Mouse (Mus musculus) midbrain, postnatal 0 days (tissue): Measurements from ENCODE around the gene 1500009L16Rik. TPM values are rescaled to one million over a fixed set of nuclear protein-coding genes. Genes with fewer than 3 reads are reported as not detected.
A peak's percentile ranks its signal among the peaks of the same experiment; 100 is the strongest.

ENCODE experiments used
- ATAC-seq: fragments of 200-750 bp; cut with Nextera tagmentation; 2 replicates; pipeline ENCODE4 v1.8.0; 2017; ENCODE audit warnings: moderate number of reproducible peaks, mild to moderate bottlenecking, moderate TSS enrichment, moderate library complexity; ENCODE audit not compliant: low FRiP score
- DNase-seq: peaks from one replicate; pipeline ENCODE4 v3.0.0-alpha.2; 2015; ENCODE audit warnings: low spot score
- H3K27ac ChIP-seq: fragments of 300-500 bp; sonication (generic); 2 replicates; pipeline ENCODE4 v1.5.1; 2014; ENCODE audit warnings: low read depth, mild to moderate bottlenecking, low read length, mixed read lengths
- H3K27me3 ChIP-seq: fragments of 300-500 bp; sonication (generic); 2 replicates; pipeline ENCODE4 v1.6.1; 2014; ENCODE audit warnings: low read length, control low read depth, mixed read lengths; ENCODE audit not compliant: insufficient read depth
- H3K36me3 ChIP-seq: fragments of 300-500 bp; sonication (generic); 2 replicates; pipeline ENCODE4 v1.6.1; 2014; ENCODE audit warnings: low read length, control low read depth, mixed read lengths; ENCODE audit not compliant: insufficient read depth
- H3K4me1 ChIP-seq: fragments of 300-500 bp; sonication (generic); 2 replicates; pipeline ENCODE4 v1.6.1; 2014; ENCODE audit warnings: mild to moderate bottlenecking, control low read depth, antibody characterized with exemption, low read length, mixed read lengths; ENCODE audit not compliant: insufficient read depth
- H3K4me2 ChIP-seq: fragments of 300-500 bp; sonication (generic); 2 replicates; pipeline ENCODE4 v1.6.1; 2014; ENCODE audit warnings: low read depth, mild to moderate bottlenecking, low read length, mixed read lengths; ENCODE audit not compliant: poor library complexity, severe bottlenecking
- H3K4me3 ChIP-seq: fragments of 300-500 bp; sonication (generic); 2 replicates; pipeline ENCODE4 v1.5.1; 2014; ENCODE audit warnings: low read depth, mild to moderate bottlenecking, low read length, moderate library complexity
- H3K9ac ChIP-seq: fragments of 300-500 bp; sonication (generic); replicated peaks from 2 replicates; pipeline ENCODE4 v1.6.1; 2014; ENCODE audit warnings: mild to moderate bottlenecking, low read length, moderate library complexity, mixed read lengths; ENCODE audit not compliant: poor library complexity, severe bottlenecking
- H3K9me3 ChIP-seq: fragments of 300-500 bp; sonication (generic); 2 replicates; pipeline ENCODE4 v1.6.1; 2016; ENCODE audit warnings: low read length, control low read depth
- CTCF ChIP-seq: IDR thresholded peaks from 2 replicates; pipeline ENCODE4 v1.5.1; 2016; ENCODE audit warnings: antibody characterized with exemption, mild to moderate bottlenecking
- WGBS: fragments of 180-500 bp; shearing (Covaris S2); extraction: QIAGEN DNeasy Blood & Tissue Kit; methylation state at CpG from one replicate; pipeline ENCODE4 v1.1.7; 2014; 5-methylcytosine and 5-hydroxymethylcytosine counted together
- polyA plus RNA-seq: library from polyadenylated mRNA; unstranded; fragments of >200 nt; fragmentation: Nextera tagmentation; extraction: Ambion mirVana; gene quantifications from 2 replicates; pipeline ENCODE4 v1.2.1, GENCODE M21; 2015
- total RNA-seq: library from RNA; depleted of rRNA; stranded (reverse); fragments of >200 nt; gene quantifications from 2 replicates; pipeline ENCODE4 v1.2.3, GENCODE M21; 2014; rRNA removed

Gene 1500009L16Rik
- 52.4 and 63.7 TPM in 2 replicates for total RNA-seq
- 122 and 136 TPM in 2 replicates for polyA plus RNA-seq

DNA sequence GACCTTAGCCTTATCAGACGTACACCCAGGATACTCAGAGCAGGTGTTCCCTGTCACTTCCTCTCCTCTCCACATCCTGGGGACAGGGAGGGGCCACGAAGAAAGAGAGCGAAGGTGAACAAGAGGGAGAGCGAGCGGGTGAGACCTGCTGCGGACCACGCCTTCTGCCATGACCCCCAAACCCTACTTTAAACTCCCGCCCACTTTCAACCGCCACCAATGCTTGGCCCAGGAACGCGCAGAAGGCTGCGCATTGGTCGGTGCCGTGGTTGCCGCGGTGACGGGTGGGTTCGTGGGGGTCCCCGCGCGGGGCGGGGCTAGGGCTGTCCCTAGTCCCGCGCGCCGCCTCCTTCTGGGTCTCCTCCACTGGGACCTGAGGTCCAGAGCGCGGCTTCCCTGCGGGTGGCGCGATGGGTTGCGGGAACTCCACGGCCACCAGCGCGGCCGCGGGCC, at the start of gene 1500009L16Rik:
Gene 1500009L16Rik, plus strand, starts transcription at position 287 of the 453 bp plus-strand sequence.
- Histone ChIP-seq H3K4me3 (peak within 1 kb of the TSS; percentile 78), H3K9me3 (no peaks in the 10 kb centered on the region), H3K27ac (no peak within 1 kb of the TSS), H3K36me3 (no peaks in the 10 kb centered on the region), H3K9ac (peak within 1 kb of the TSS; percentile 77), H3K27me3 (no peaks in the 10 kb centered on the region), H3K4me2 (peak within 1 kb of the TSS; percentile 91), H3K4me1 (no peaks in the 10 kb centered on the region)
- TF ChIP-seq CTCF: no peak
- DNase-seq (peak; percentile 91), ATAC-seq (peak; percentile 96)
- WGBS: under 1% methylated on average over 26 of the region's 37 CpGs

DNA sequence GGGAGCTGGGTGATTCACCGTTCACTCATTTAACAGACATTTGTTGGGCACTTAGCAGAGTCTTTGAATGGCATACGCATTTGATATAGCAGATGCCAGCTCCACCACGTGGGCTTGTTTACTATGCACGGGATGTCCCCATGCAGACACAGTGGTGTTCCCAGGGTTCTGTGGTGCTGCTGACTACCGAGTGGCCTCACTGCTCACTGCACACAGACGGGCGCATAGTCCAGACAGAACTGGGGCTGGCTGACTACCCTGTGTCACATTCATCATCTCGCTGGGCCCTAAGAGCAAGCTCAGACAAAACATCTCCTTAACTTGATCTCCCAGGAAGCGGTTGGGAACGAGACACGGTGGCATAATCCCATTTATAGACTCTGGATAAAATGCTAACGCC, 41.3 kb upstream of the 1500009L16Rik start:
- no peak overlapping the region for H3K27ac ChIP-seq
- DNase-seq (no peak), ATAC-seq (no peak)
- H3K27me3 ChIP-seq: no peaks in the 10 kb centered on the region
- no peaks in the 10 kb centered on the region for H3K4me1 ChIP-seq
- no peak for TF ChIP-seq CTCF
- H3K4me2 ChIP-seq: no peak overlapping the region
- no peaks in the 10 kb centered on the region for H3K36me3 ChIP-seq
- 42% methylated on average over 12 of the region's 12 CpGs for WGBS
- H3K9ac ChIP-seq: no peak overlapping the region
- no peaks in the 10 kb centered on the region for H3K9me3 ChIP-seq
- no peak overlapping the region for H3K4me3 ChIP-seq

DNA sequence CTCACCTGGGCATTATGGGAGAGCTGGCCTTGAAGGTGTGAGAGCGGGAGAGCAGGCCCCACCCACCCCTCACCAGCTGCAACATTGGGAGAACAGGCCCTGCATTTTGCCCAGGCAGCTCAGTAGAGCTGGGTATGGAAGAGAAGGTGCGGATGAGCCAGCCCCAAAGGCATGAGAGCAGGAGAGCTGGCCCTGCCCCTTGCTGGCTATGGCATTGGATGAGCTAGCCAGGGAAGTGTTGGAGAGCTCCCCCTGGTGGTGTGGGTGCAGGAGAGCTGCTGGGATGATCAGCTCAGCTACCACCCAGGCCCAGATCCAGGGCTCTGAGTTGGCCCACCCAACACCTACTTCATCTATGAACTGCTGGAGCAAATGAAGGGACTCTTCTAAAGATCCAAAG, 34.5 kb upstream of the 1500009L16Rik start:
- DNase-seq: no peak

DNA sequence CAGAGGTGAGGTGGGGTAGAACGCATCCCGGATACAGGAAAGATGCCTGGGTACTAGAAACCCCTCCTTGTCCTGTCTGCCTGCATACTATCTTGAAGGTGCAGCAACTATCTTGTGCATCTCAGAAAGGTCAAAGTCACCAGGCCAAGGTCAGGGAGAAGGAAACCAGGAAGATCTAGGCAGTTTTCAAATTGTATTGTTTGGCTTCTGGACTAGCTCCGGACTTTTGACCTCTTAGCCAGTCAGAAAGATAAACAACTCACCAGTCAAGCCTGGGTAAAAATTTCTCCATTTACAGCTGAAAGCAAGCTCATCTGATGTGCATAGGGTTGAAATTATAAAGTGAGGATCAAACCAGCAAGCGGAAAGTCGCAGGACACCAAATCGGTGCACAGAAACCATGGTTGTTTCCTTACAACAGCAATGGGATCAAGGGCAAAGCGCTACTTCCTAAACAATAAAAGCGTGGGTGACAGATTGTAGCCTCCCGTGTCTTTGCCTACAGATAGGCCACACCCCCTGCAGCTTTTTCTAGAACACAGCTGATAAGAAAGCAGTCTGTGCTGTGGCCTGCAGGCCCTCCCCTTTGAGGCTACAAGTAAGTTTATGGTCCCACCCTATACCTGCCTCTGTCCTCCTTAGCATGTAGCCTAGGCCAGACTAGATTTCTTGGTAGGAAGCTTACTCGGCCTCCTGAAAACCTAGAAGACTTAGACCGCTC, 30.3 kb upstream of the 1500009L16Rik start:
- Histone ChIP-seq H3K27ac (no peak overlapping the region), H3K4me1 (no peaks in the 10 kb centered on the region), H3K4me2 (no peak overlapping the region), H3K9me3 (no peaks in the 10 kb centered on the region), H3K9ac (no peak overlapping the region), H3K27me3 (no peaks in the 10 kb centered on the region), H3K36me3 (no peaks in the 10 kb centered on the region), H3K4me3 (no peak overlapping the region)
- ATAC-seq (no peak), DNase-seq (no peak)
- 88% methylated on average over 11 of the region's 11 CpGs for WGBS
- TF ChIP-seq CTCF: no peak

More for the DNA sequence above, 34.5 kb upstream of the 1500009L16Rik start:
- no peak overlapping the region for H3K4me3 ChIP-seq
- H3K36me3 ChIP-seq: no peaks in the 10 kb centered on the region
- WGBS: 96% methylated on average over 2 of the region's 2 CpGs
- no peaks in the 10 kb centered on the region for H3K27me3 ChIP-seq
- H3K4me1 ChIP-seq: no peaks in the 10 kb centered on the region
- H3K27ac ChIP-seq: no peak overlapping the region
- no peak for TF ChIP-seq CTCF
- ATAC-seq: no peak
- no peak overlapping the region for H3K4me2 ChIP-seq
- no peaks in the 10 kb centered on the region for H3K9me3 ChIP-seq
- no peak overlapping the region for H3K9ac ChIP-seq

DNA sequence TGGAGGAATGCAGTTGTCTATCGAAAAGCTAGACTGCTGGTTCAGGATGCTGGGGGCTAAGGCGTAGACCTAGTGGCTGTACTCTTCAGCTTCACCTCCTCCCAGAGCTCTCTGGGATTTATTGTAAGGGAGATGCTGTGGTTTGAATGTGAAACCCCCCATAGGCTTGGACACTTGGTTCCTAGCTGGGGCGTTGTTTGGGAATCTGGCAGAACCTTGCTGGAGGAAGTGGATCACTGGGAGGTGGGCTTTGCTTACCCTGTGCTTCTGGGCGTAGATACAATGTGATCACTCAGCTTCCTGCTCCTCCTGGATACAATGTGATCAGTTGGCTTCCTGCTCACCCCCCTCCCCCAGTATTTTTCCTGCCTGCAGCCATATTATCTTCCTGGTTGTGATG, 26.4 kb upstream of the 1500009L16Rik start:
- no peaks in the 10 kb centered on the region for H3K27me3 ChIP-seq
- H3K9ac ChIP-seq: no peak overlapping the region
- DNase-seq: no peak
- H3K4me3 ChIP-seq: no peak overlapping the region
- no peaks in the 10 kb centered on the region for H3K9me3 ChIP-seq
- H3K36me3 ChIP-seq: no peaks in the 10 kb centered on the region
- ATAC-seq: no peak
- no peak for TF ChIP-seq CTCF
- no peaks in the 10 kb centered on the region for H3K4me1 ChIP-seq
- 88% methylated on average over 4 of the region's 4 CpGs for WGBS
- no peak overlapping the region for H3K27ac ChIP-seq
- no peak overlapping the region for H3K4me2 ChIP-seq

DNA sequence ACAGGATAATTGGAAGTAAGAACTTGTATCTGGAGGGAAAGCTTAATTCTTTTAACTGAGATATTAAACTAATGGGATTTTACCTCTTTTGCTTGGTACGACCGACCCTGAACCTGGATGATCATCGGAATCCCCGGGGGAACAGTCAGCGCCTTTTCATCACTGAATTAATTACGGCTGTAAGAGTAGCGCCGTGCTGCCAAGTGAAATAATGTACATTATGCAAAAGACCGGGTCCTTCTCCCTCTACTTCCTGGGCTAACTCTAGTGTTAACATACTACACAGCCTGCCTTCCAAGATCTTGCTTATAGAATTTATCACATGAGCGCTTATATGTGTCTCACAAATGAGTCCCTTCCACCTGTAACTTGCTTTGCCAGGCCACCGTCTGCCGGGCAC, 16.0 kb upstream of the 1500009L16Rik start:
- H3K9ac ChIP-seq: no peak overlapping the region
- no peak overlapping the region for H3K27ac ChIP-seq
- no peak for DNase-seq
- ATAC-seq: no peak
- H3K4me1 ChIP-seq: no peaks in the 10 kb centered on the region
- H3K36me3 ChIP-seq: no peaks in the 10 kb centered on the region
- no peaks in the 10 kb centered on the region for H3K9me3 ChIP-seq
- no peak for TF ChIP-seq CTCF
- H3K4me2 ChIP-seq: no peak overlapping the region
- H3K4me3 ChIP-seq: no peak overlapping the region
- WGBS: 72% methylated on average over 12 of the region's 12 CpGs
- H3K27me3 ChIP-seq: no peaks in the 10 kb centered on the region
